Mouse (Mus musculus) hindbrain, embryonic 11.5 days (tissue): ENCODE results near the gene 1700030K09Rik. TPM values are rescaled to one million over a fixed set of nuclear protein-coding genes. Genes with fewer than 3 reads are reported as not detected.

Source experiments
- ATAC-seq: fragments of 200-750 bp; cut with Nextera tagmentation; 2 replicates; pipeline ENCODE4 v1.8.0; 2017; ENCODE audit warnings: mild to moderate bottlenecking, moderate TSS enrichment, moderate library complexity; ENCODE audit not compliant: low FRiP score
- DNase-seq: peaks from one replicate; pipeline ENCODE4 v3.0.0-alpha.2; 2015; ENCODE audit warnings: low spot score
- H3K27ac ChIP-seq: fragments of 300-500 bp; sonication (generic); 2 replicates; pipeline ENCODE4 v1.5.1; 2014; ENCODE audit warnings: mild to moderate bottlenecking, low read depth, low read length
- H3K27me3 ChIP-seq: fragments of 300-500 bp; sonication (generic); 2 replicates; pipeline ENCODE4 v1.6.1; 2014; ENCODE audit warnings: mild to moderate bottlenecking, low read length, moderate library complexity, mixed read lengths; ENCODE audit not compliant: control insufficient read depth, insufficient read depth
- H3K36me3 ChIP-seq: fragments of 300-500 bp; sonication (generic); 2 replicates; pipeline ENCODE4 v1.6.1; 2014; ENCODE audit warnings: mild to moderate bottlenecking, low read length, moderate library complexity, mixed read lengths; ENCODE audit not compliant: control insufficient read depth, insufficient read depth
- H3K4me1 ChIP-seq: fragments of 300-500 bp; sonication (generic); replicated peaks from 2 replicates; pipeline ENCODE4 v1.6.1; 2014; ENCODE audit warnings: low read length, mixed read lengths; ENCODE audit not compliant: control insufficient read depth, insufficient read depth
- H3K4me2 ChIP-seq: fragments of 300-500 bp; sonication (generic); replicated peaks from 2 replicates; pipeline ENCODE4 v1.6.1; 2014; ENCODE audit warnings: mild to moderate bottlenecking, low read depth, low read length
- H3K4me3 ChIP-seq: fragments of 300-500 bp; sonication (generic); 2 replicates; pipeline ENCODE4 v1.5.1; 2014; ENCODE audit warnings: low read depth, low read length
- H3K9ac ChIP-seq: fragments of 300-500 bp; sonication (generic); 2 replicates; pipeline ENCODE4 v1.6.1; 2014; ENCODE audit warnings: low read depth, low read length
- H3K9me3 ChIP-seq: fragments of 300-500 bp; sonication (generic); 2 replicates; pipeline ENCODE4 v1.6.1; 2016; ENCODE audit warnings: low read length; ENCODE audit not compliant: control insufficient read depth
- WGBS: fragments of 180-500 bp; shearing (Covaris S2); extraction: QIAGEN DNeasy Blood & Tissue Kit; methylation state at CpG from one replicate; pipeline ENCODE4 v1.1.7; 2014; 5-methylcytosine and 5-hydroxymethylcytosine counted together
- polyA plus RNA-seq: library from polyadenylated mRNA; unstranded; fragments of >200 nt; fragmentation: Nextera tagmentation; extraction: Ambion mirVana; gene quantifications from 2 replicates; pipeline ENCODE4 v1.2.1, GENCODE M21; 2014

1700030K09Rik gene
- polyA plus RNA-seq, 1 experiment from 2014 or later = 11.4 TPM

DNA sequence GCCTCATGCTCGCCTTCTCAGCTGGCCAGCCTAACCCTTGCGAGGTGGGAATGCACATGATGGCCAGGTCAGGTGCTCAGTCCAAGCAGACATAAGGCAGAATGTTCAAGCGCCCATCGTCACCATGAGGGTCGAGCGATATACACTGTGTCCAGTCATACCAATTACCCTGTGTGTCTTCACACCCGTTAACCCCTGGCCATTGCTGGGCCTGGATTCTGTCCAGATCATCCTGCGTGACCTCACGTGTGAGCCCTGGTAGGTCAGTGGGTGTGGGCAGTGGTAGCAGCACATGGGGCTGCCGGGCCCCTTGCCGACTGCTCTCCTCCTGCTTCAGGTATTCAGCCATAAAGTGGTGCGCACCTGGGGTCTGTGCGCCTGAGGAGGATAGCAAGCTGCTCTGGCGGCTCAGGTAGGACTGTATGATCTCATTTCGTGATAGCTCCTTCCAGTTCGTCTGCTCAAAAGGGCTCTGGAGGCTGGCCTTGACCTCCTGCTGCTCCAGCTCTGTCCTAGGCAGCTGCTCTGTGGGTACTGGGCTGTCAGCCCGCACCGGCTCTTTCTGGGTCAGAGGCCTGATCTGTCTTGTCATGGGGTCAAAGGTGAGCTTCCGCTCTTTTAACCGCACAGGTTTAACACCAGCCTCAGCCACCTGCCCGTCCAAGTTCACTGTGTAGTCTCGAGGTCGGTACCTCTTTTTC, 51.9 kb downstream of the 1700030K09Rik start:
- no peak overlapping the region for H3K9ac ChIP-seq
- H3K27ac ChIP-seq = no peak overlapping the region
- H3K9me3 ChIP-seq = no peaks in the 10 kb centered on the region
- H3K4me2 ChIP-seq = no peak overlapping the region
- no peak for ATAC-seq
- no peak overlapping the region for H3K4me3 ChIP-seq
- H3K4me1 ChIP-seq = 0 out of 2 replicates have a peak, but pooled peaks cover 4% of the 10 kb centered on the region
- no peaks in the 10 kb centered on the region for H3K36me3 ChIP-seq
- no peak for DNase-seq
- no peaks in the 10 kb centered on the region for H3K27me3 ChIP-seq
- 87% methylated on average over 23 of the region's 23 CpGs for WGBS

DNA sequence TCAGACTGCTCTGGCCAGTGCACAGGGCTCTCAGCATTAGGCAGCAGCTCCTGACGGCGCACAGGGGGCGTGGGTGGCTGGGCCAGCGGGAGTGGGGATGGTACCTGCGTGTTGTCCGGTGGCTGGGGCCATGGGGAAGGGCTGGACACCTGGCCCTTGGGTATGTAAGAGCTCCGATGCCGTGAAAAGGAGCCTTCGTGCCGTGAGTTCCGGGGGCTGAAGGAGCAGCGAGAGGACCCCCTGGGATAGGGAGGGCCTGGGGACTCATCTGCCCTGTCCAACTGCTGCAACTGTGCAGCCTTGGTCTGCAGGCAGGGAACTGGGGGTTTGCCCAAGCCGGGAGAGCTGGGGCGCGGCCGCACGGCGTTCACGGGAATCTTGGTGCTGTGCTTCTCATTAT, 52.5 kb downstream of the 1700030K09Rik start:
- no peaks in the 10 kb centered on the region for H3K27me3 ChIP-seq
- H3K4me1 ChIP-seq = 0 out of 2 replicates have a peak, but pooled peaks cover 4% of the 10 kb centered on the region
- H3K4me2 ChIP-seq = no peak overlapping the region
- no peak for ATAC-seq
- DNase-seq = no peak
- no peak overlapping the region for H3K4me3 ChIP-seq
- no peak overlapping the region for H3K9ac ChIP-seq
- no peaks in the 10 kb centered on the region for H3K36me3 ChIP-seq
- no peaks in the 10 kb centered on the region for H3K9me3 ChIP-seq
- WGBS = 91% methylated on average over 19 of the region's 19 CpGs
- no peak overlapping the region for H3K27ac ChIP-seq

GRCm38 (mm10) chr8:72497911-72498310, 54.2 kb downstream of the 1700030K09Rik start:
- Histone ChIP-seq H3K4me2 (no peak overlapping the region), H3K9ac (no peak overlapping the region), H3K4me3 (no peak overlapping the region), H3K27ac (no peak overlapping the region), H3K9me3 (no peaks in the 10 kb centered on the region), H3K36me3 (no peaks in the 10 kb centered on the region), H3K27me3 (no peaks in the 10 kb centered on the region), H3K4me1 (0 out of 2 replicates have a peak, but pooled peaks cover 2% of the 10 kb centered on the region)
- ATAC-seq (no peak), DNase-seq (no peak)
- WGBS = 95% methylated on average over 1 of the region's 1 CpGs

DNA sequence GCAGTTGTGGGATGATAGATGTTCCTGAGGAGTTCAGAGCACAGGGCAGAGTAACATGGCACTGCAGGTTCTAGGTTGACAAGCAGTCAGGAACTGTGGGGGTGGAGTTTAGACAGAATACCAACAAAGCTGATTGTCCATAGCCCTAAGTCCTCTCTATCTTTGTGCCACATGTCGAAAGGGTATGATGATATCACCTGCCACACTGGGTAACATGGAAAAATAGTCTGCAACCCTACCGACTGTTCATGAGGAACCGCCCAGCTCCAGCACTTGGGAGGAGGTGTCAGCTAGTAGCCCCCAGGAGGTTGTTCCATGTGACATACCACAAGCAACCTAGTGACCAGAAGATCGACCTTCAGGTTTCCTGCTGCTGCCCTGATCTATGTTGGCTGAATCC, 54.8 kb downstream of the 1700030K09Rik start:
- Histone ChIP-seq H3K4me1 (0 out of 2 replicates have a peak, but pooled peaks cover 2% of the 10 kb centered on the region), H3K9ac (no peak overlapping the region), H3K4me2 (no peak overlapping the region), H3K27me3 (no peaks in the 10 kb centered on the region), H3K27ac (no peak overlapping the region), H3K9me3 (no peaks in the 10 kb centered on the region), H3K36me3 (no peaks in the 10 kb centered on the region), H3K4me3 (no peak overlapping the region)
- ATAC-seq (no peak), DNase-seq (no peak)
- WGBS = 92% methylated on average over 4 of the region's 4 CpGs

GRCm38 (mm10) chr8:72499521-72500284, 56.0 kb downstream of the 1700030K09Rik start:
- Histone ChIP-seq H3K36me3 (no peaks in the 10 kb centered on the region), H3K4me2 (no peak overlapping the region), H3K9ac (no peak overlapping the region), H3K9me3 (no peaks in the 10 kb centered on the region), H3K4me1 (no peaks in the 10 kb centered on the region), H3K4me3 (no peak overlapping the region), H3K27me3 (no peaks in the 10 kb centered on the region), H3K27ac (no peak overlapping the region)
- ATAC-seq = no peak
- no peak for DNase-seq
- 89% methylated on average over 2 of the region's 2 CpGs for WGBS

GRCm38 (mm10) chr8:72500521-72500931, 56.8 kb downstream of the 1700030K09Rik start:
- no peak for DNase-seq
- no peak for ATAC-seq
- no peak overlapping the region for H3K27ac ChIP-seq
- H3K9ac ChIP-seq = no peak overlapping the region
- no peaks in the 10 kb centered on the region for H3K27me3 ChIP-seq
- H3K4me3 ChIP-seq = no peak overlapping the region
- H3K4me1 ChIP-seq = no peaks in the 10 kb centered on the region
- H3K4me2 ChIP-seq = no peak overlapping the region
- no peaks in the 10 kb centered on the region for H3K36me3 ChIP-seq
- H3K9me3 ChIP-seq = no peaks in the 10 kb centered on the region
- WGBS = 93% methylated on average over 1 of the region's 1 CpGs

- Histone ChIP-seq H3K4me3 (no peak overlapping the region), H3K9me3 (no peaks in the 10 kb centered on the region), H3K27ac (no peak overlapping the region), H3K4me1 (no peaks in the 10 kb centered on the region), H3K4me2 (no peak overlapping the region), H3K36me3 (no peaks in the 10 kb centered on the region), H3K27me3 (no peaks in the 10 kb centered on the region), H3K9ac (no peak overlapping the region)
- ATAC-seq = no peak
- no peak for DNase-seq
These were observed 60.5 kb downstream of the 1700030K09Rik start for GRCm38 (mm10) chr8:72504137-72504536.

- Histone ChIP-seq H3K27me3 (no peaks in the 10 kb centered on the region), H3K9me3 (no peaks in the 10 kb centered on the region), H3K27ac (no peak overlapping the region), H3K9ac (no peak overlapping the region), H3K4me1 (no peaks in the 10 kb centered on the region), H3K4me3 (no peak overlapping the region), H3K4me2 (no peak overlapping the region), H3K36me3 (no peaks in the 10 kb centered on the region)
- no peak for DNase-seq
- no peak for ATAC-seq
These were observed 61.1 kb downstream of the 1700030K09Rik start for GRCm38 (mm10) chr8:72504637-72505314.
